Mouse (Mus musculus) Patski (cell line): ENCODE data around the gene Gm13272. TPM values are rescaled to one million over a fixed set of nuclear protein-coding genes. Genes with fewer than 3 reads are reported as not detected.
"Not testable (repeated sequence)": the region's sequence is repeated elsewhere in the genome, so short reads cannot be mapped to it uniquely, and the experiment has no call there.

ENCODE experiments used
- ATAC-seq: fragments of 100-300 bp; one replicate; pipeline ENCODE4 v1.8.0; 2021
- CTCF ChIA-PET: fragments of 350-600 bp; sonication (Branson Sonifier 250); formaldehyde crosslinking; loops from one replicate; lab custom pipeline; 2022; ENCODE audit warnings: inconsistent platforms; lab: Charles Lee
- POLR2A ChIA-PET: fragments of 350-600 bp; sonication (Branson Sonifier 250); formaldehyde crosslinking; loops from one replicate; lab custom pipeline; 2022; ENCODE audit warnings: antibody characterized with exemption, inconsistent platforms; lab: Charles Lee
- DNase-seq: peaks from one replicate; pipeline ENCODE4 v3.0.0-alpha.2; 2011; ENCODE audit warnings: low read depth, low spot score
- H3K27me3 ChIP-seq: fragments of 371-371 bp; one replicate; pipeline ENCODE4 v1.5.1; 2021
- CTCF ChIP-seq: fragments of 100-300 bp; IDR thresholded peaks from one replicate; pipeline ENCODE4 v1.5.1; 2021
- in situ Hi-C: fragments of 300-500 bp; cut with MboI; formaldehyde crosslinking; loops from 3 replicates; pipeline ENCODE4 v1.11.1; 2018; ENCODE audit warnings: low pct_unique_long_range_greater_than_20kb, mixed read lengths
- polyA plus RNA-seq: library from polyadenylated mRNA; unstranded; gene quantifications from one replicate; pipeline ENCODE4 v1.2.3, GENCODE M21; 2021

The Gm13272 gene
- polyA plus RNA-seq: not detected

DNA sequence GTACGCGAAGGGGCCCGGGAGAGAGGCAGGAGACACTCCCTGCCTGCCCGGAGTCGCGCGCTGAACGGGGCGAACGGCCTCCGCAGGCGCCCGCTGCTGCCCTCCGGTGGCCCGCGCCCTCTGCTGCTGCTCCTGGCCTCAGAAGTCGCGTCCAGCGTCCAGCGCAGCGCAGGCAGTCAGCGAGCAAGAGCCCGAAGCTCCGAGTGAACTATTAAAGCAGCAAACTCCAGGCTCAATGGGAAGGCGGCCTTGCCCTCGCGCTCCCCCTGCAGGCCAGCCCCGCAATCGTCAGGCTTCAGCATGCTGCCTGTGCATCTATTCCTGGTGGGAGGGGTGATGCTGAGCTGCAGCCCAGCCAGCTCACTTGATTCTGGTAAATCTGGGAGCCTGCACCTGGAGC, at the start of gene Gm13272:
TSS of gene Gm13272 (plus strand) at position 301 of the 400 bp plus-strand sequence.
- CTCF ChIA-PET, DNase-seq, POLR2A ChIA-PET, ATAC-seq, in situ Hi-C loops, H3K27me3 ChIP-seq: not testable (repeated sequence)

DNA sequence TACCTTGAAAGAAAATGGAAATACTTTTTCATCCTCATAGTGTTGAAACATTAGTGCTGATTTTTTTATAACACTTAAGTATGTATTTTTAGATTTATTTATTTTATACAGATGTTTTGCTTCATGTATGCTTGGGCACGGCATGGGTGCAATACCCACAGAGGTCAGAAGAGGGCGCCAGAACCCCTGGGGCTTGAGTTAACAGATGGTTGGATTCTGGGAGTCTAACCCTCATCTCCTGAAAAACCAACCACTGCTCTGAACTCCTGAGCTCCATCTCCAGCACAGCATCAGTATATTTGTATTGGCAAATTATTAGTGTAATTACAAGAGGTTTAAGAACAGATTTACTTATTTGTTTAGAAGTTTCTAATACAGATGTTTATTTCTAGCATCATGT, 41.2 kb upstream of the Gm13272 start:
- TF ChIP-seq CTCF: peak; percentile 96
- in situ Hi-C loops: no loop called here
- CTCF ChIA-PET: interaction anchor here (0.8 to 2.8 kb wide), 8 partner anchors 9 to 97 kb away, joined by 3 to 21 read pairs (median 4); partner anchors contain the start of genes Gm26566 and Klhl9
- ATAC-seq (no peak), DNase-seq (no peak)
- H3K27me3 ChIP-seq: peaks cover 3% of the 10 kb centered on the region
- POLR2A ChIA-PET: no interaction called here

DNA sequence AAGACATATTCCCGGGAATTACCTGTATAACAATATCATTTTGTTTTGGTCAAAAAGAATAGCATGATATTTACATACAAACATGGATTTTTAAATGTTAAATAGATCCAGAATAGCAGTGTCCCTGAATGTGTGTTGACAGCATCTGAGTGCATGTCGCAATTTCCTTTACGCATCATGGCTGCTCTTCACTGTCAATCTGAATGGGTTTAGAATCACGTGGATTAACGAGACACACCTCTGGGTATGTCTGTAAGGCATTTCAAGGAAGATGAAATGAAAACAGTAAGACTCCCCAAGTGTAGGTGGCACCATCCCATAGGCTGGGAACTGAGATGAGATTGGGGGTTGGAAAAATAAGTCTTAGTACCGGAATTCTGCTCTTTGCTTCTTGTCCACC, 40.6 kb upstream of the Gm13272 start:
- ChIA-PET POLR2A (no interaction called here), CTCF (interaction anchor here (0.8 to 2.8 kb wide), 8 partner anchors 8 to 98 kb away, joined by 3 to 21 read pairs (median 4); partner anchors contain the start of genes Gm26566 and Klhl9)
- DNase-seq: no peak
- in situ Hi-C loops: no loop called here
- peaks cover 3% of the 10 kb centered on the region for H3K27me3 ChIP-seq
- no peak for ATAC-seq
- no peak for TF ChIP-seq CTCF

DNA sequence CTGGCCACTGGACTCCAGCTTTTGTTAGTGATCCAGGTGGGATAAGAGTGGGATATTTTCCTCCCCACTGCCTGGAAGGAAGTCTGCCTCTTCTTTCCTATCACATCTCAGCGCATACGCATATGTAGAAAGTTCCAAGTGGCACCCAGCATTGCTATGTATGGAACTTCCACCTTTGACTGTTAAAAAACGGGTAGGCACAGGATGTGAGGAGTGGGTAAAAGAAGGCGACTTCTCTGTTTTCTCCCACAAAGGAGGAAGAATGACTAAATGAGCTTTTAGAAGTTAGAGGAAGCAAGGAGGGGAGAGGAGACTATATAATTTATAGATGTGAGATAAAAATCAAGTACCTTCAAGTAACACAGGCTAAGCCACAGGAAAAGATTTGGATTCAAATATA, 38.2 kb upstream of the Gm13272 start:
- in situ Hi-C loops: no loop called here
- DNase-seq: no peak
- peaks cover 3% of the 10 kb centered on the region for H3K27me3 ChIP-seq
- no peak for ATAC-seq
- POLR2A ChIA-PET: no interaction called here
- no peak for TF ChIP-seq CTCF
- CTCF ChIA-PET: no interaction called here

DNA sequence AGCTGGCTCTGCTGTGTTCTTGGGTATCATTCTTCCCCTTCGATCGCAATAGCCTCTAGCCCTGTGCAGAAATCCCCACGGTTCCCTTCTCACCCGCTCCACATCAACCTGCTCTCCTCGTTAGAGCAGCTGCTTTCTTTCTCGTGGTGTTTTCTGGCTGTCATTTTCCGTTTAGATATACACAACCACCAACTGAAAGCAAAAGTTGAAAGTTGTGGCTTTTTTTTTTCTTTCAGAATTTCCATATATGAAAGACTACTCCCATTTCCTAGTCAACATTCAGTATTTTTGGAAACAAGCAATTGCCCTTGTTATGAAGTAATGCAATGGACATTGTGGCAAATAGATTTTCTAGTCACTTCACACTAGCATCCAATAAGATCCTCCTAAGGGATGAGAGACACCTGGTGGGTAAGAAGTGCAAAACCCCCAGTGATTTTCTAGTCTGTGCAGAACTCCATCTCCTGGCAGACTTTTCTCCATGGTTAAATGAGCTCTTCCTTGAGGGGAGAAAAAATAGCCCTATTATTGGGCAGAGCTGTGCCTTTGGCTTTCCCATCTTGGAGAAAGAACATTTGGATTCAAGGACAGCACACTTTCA, 36.8 kb upstream of the Gm13272 start:
- DNase-seq: no peak
- TF ChIP-seq CTCF: no peak
- ChIA-PET CTCF (interaction anchor here (0.9 to 1.5 kb wide), 3 partner anchors 15 to 31 kb away, joined by 3 to 4 read pairs (median 4); no protein-coding TSS in a partner anchor), POLR2A (no interaction called here)
- no peaks in the 10 kb centered on the region for H3K27me3 ChIP-seq
- in situ Hi-C loops: no loop called here
- no peak for ATAC-seq

DNA sequence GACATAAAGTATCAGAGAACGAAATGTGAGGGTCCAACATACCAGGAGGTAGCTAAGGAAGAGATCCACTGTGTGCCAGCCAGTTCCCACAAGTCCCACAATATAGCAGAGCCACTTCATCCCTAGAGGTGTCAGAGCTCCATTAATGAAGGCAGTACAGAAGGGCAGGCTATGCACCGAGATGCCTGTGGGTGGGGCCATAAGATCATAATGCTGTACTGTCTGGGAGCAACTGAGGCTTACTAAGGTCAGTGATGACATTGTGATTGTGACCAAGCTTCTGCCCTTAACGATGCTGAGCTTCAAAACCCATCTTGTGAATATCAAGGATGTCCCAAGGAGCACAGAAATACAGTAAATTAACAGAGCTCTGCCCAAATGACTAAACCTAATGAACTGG, 35.4 kb upstream of the Gm13272 start:
- CTCF ChIA-PET: interaction anchor here (0.7 to 1.5 kb wide), 3 partner anchors 16 to 47 kb away, joined by 3 to 6 read pairs (median 3); no protein-coding TSS in a partner anchor
- in situ Hi-C loops: no loop called here
- ATAC-seq (no peak), DNase-seq (no peak)
- TF ChIP-seq CTCF: no peak
- H3K27me3 ChIP-seq: no peaks in the 10 kb centered on the region
- POLR2A ChIA-PET: no interaction called here

DNA sequence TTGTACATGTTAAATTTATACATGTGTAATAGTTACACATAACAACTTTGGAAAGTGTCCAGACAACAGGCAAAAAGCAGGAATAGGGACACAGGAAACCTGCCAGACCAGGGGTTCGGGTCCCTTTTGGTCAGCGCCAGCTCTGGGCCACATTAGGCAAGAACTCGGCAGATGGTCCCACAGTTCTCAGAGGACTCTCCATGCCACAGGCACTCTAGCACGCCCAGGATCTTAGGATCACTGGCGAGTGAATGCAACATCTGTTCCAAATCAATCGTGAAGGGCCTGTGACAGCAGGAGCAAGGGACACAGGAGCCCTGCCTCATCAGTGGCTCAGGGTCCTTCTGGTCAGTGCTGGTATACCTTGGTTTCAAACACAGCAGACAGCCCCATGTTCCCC, 29.7 kb upstream of the Gm13272 start:
- ChIA-PET POLR2A (interaction anchor here (0.7 kb wide), 1 partner anchor 1570 kb away, joined by 3 read pairs; no protein-coding TSS in a partner anchor), CTCF (no interaction called here)
- H3K27me3 ChIP-seq: no peaks in the 10 kb centered on the region
- DNase-seq: no peak
- no peak for TF ChIP-seq CTCF
- in situ Hi-C loops: loop anchor here (25.0 kb wide), 3 partner anchors 112 to 387 kb away; partner anchors contain the start of genes Ifna1 and Mtap
- no peak for ATAC-seq

DNA sequence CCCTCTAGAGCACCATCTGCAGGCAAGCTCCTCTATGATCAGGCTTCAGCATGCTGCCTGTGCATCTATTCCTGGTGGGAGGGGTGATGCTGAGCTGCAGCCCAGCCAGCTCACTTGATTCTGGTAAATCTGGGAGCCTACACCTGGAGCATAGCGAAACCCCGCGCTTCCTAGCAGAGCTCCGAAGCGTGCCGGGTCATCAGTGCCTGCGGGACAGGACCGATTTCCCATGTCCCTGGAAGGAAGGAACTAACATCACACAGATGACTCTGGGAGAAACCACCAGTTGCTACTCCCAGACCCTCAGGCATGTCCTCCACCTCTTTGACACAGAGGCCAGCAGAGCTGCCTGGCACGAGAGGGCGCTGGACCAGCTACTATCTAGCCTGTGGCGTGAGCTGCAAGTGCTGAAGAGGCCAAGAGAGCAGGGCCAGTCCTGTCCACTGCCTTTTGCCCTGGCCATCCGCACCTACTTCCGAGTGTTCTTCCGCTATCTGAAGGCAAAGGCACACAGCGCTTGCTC, 24.8 kb upstream of the Gm13272 start, which contains the start of gene Gm13271:
TSS of gene Gm13271 (plus strand) at position 51 of the 523 bp plus-strand sequence.
- not testable (repeated sequence) for ATAC-seq, DNase-seq
- CTCF ChIA-PET: interaction anchor here (1.3 to 1.7 kb wide), 2 partner anchors 58 to 112 kb away, joined by 3 to 4 read pairs; no protein-coding TSS in a partner anchor

DNA sequence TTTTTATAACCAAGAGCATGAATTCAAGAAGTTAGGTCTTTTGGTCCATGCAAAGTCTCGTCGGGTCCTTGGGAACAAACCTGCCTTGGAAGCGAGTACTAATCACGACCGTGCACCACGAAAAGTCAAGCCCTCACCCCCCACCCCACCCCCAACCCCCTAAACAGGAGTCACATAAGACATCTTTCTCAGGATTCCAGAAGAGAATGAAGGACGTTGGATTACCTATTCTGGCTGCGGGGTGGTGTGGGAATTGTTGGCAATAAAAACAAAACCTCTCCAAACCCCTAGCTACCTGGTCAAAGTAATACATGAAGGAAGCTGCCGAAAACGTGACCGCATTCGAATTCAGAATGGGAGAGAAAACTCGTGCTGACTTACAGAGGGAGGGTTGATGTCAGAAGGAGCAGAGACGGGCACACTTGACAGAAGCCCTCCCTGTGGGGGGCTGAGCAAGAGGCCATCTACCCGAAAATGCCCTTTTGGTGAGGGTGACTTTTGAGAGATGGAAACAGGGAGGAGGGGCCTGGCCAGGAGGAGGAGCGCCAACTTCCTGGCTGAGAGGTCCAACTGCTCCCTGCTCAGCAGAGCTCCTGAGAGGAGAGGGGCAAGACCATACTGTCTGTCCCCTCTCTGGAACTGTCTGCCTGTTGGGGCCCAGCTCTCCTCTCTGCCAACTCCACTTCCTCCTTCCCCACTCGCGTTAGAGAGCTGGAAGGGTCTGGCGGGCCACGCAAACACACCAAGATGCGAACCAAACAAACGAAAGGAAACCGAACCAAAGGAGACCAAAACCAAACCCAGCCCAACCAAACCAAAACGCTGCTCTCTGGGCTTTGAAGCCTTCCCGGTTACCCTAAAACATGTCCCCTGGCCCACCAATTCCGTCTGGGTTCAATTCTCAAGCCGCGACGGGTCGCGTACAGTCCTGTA, 22.8 kb upstream of the Gm13272 start:
- in situ Hi-C loops: loop anchor here (25.0 kb wide), 3 partner anchors 105 to 380 kb away; partner anchors contain the start of genes Ifna1 and Mtap
- ChIA-PET POLR2A (interaction anchor here (1.5 kb wide), 1 partner anchor 111 kb away, joined by 3 read pairs; no protein-coding TSS in a partner anchor), CTCF (interaction anchor here (0.6 to 2.6 kb wide), 14 partner anchors 10 to 661 kb away, joined by 3 to 23 read pairs (median 4); no protein-coding TSS in a partner anchor)
- ATAC-seq (peak; percentile 0), DNase-seq (peak; percentile 77)
- not testable (repeated sequence) for H3K27me3 ChIP-seq

More for the DNA sequence above, 24.8 kb upstream of the Gm13272 start, which contains the start of gene Gm13271:
- H3K27me3 ChIP-seq, POLR2A ChIA-PET: not testable (repeated sequence)
- in situ Hi-C loops: loop anchor here (25.0 kb wide), 3 partner anchors 107 to 382 kb away; partner anchors contain the start of genes Ifna1 and Mtap

DNA sequence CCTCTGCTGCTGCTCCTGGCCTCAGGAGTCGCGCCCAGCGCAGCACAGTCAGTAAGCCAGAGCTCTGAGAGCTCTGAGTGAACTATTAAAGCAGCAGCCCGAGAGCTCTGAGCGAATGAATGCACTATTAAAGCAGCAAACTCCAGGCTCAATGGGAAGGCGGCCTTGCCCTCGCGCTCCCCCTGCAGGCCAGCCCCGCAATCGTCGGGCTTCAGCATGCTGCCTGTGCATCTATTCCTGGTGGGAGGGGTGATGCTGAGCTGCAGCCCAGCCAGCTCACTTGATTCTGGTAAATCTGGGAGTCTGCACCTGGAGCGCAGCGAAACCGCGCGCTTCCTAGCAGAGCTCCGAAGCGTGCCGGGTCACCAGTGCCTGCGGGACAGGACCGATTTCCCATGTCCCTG, 22.0 kb upstream of the Gm13272 start:
- peak; percentile 100 for DNase-seq
- H3K27me3 ChIP-seq, POLR2A ChIA-PET: not testable (repeated sequence)
- peak; percentile 100 for ATAC-seq
- CTCF ChIA-PET: interaction anchor here (0.7 to 2.6 kb wide), 14 partner anchors 11 to 662 kb away, joined by 3 to 23 read pairs (median 3); no protein-coding TSS in a partner anchor
- in situ Hi-C loops: loop anchor here (25.0 kb wide), 3 partner anchors 105 to 380 kb away; partner anchors contain the start of genes Ifna1 and Mtap

DNA sequence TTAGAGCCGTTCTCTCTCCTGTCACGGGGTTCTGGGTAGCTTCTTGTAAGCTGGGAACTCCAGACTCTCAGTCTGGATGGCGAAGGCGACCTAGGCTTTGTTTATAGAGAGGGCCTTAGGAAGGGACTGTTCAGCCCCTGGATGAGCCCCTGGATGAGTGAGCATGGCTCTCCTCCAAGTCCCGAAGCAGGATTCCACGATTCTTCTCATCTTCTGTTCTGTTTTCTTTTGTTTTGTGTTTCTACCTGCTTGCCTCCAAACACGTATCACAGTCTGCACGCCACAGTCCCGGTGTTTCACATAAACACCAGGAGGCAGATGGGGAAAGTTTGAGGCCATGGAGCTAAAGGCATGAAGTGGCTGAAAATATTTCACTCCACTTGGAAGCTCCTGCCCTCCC, 20.9 kb upstream of the Gm13272 start:
- H3K27me3 ChIP-seq, ATAC-seq, CTCF ChIA-PET, POLR2A ChIA-PET, DNase-seq: not testable (repeated sequence)
- in situ Hi-C loops: loop anchor here (25.0 kb wide), 3 partner anchors 104 to 379 kb away; partner anchors contain the start of genes Ifna1 and Mtap

DNA sequence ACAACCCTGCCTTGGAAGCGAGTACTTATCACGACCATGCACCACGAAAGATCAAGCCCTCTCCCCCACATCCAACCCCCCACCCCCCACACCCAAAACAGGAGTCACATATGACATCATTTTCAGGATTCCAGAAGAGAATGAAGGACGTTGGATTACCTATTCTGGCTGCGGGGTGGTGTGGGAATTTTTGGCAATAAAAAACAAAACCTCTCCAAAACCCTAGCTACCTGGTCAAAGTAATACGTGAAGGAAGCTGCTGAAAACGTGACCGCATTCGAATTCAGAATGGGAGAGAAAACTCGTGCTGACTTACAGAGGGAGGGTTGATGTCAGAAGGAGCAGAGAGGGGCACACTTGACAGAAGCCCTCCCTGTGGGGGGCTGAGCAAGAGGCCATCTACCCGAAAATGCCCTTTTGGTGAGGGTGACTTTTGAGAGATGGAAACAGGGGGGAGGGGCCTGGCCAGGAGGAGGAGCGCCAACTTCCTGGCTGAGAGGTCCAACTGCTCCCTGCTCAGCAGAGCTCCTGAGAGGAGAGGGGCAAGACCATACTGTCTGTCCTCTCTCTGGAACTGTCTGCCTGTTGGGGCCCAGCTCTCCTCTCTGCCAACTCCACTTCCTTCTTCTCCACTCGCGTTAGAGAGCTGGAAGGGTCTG, 19.9 kb upstream of the Gm13272 start, which contains the start of gene Gm13283:
TSS of gene Gm13283 (plus strand) at position 510 of the 659 bp plus-strand sequence.
- POLR2A ChIA-PET, ATAC-seq, H3K27me3 ChIP-seq, CTCF ChIA-PET, DNase-seq: not testable (repeated sequence)
- in situ Hi-C loops: loop anchor here (25.0 kb wide), 3 partner anchors 103 to 378 kb away; partner anchors contain the start of genes Ifna1 and Mtap

DNA sequence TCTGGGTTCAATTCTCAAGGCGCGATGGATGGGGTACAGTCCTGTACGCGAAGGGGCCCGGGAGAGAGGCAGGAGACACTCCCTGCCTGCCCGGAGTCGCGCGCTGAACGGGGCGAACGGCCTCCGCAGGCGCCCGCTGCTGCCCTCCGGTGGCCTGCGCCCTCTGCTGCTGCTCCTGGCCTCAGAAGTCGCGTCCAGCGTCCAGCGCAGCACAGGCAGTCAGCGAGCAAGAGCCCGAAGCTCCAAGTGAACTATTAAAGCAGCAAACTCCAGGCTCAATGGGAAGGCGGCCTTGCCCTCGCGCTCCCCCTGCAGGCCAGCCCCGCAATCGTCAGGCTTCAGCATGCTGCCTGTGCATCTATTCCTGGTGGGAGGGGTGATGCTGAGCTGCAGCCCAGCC, 19.2 kb upstream of the Gm13272 start:
- ATAC-seq, POLR2A ChIA-PET: not testable (repeated sequence)

More for the DNA sequence above, 19.2 kb upstream of the Gm13272 start:
- in situ Hi-C loops: loop anchor here (25.0 kb wide), 3 partner anchors 102 to 377 kb away; partner anchors contain the start of genes Ifna1 and Mtap
- H3K27me3 ChIP-seq, DNase-seq, CTCF ChIA-PET: not testable (repeated sequence)
